Mouse (Mus musculus) kidney, postnatal 25 days (tissue): ENCODE results near the gene Myo1e.

Source experiments
- DNase-seq, 2 experiments: peaks; one replicate each; pipeline ENCODE4 v3.0.0; 2021; ENCODE audit warnings: mixed read lengths in 2 of 2

Gene Myo1e

DNA sequence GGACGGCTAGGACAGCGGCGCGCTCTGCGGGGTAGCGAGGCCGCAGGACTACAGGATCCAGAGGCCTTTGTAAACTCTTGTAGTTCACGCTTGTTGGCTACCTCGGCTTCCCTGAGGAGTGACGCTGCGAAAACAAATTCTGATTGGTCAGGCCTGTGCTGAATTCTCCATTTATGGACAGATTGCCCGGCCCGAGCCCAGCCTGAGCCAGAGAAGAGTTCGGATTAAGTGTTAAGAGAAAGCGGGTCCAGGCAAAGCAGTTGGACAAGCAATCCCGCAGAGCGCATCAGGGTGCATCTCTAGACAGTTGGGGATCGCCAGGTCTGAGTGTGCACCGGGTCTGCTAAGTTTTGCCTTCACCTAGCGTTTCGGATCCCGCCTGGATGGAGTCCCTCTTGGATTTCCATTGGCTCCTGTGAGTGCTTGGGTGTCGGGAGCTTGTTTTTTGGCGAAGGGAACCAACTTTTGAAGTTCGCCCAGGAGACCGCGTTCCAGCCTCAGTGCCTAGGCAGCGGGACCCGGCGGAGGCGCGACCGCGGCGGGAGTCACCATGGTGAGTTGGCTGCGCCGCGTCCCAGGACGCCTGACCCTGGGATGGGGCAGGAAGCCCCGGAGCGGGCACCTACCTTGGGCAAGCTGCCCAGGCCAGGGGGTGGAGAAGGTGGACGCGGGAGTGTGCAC is at the start of gene Myo1e:
Gene Myo1e (plus strand): TSS at position 200 of the 681 bp plus-strand sequence.
- peak; percentile 94 to 96 for DNase-seq

DNA sequence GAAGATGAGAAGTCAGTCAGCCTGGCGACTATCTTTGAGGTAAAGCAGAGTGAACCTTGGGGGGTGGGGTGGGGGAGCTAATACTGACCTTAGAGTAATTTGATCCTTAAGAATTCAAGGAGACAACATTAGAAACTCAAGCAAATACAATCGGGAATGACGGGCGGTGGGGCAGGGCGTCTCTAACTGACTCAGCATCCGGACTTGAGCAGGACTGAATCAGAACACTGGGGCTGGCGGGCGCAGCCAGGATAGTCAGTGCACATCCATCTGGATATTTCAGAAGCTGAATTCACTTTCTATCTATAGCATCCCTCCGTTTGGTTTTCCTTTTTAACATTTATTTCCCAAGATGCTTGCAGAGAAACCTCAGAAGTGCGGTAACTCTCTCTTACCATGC is 47.1 kb upstream of the Myo1e start:
- no peak for DNase-seq

DNA sequence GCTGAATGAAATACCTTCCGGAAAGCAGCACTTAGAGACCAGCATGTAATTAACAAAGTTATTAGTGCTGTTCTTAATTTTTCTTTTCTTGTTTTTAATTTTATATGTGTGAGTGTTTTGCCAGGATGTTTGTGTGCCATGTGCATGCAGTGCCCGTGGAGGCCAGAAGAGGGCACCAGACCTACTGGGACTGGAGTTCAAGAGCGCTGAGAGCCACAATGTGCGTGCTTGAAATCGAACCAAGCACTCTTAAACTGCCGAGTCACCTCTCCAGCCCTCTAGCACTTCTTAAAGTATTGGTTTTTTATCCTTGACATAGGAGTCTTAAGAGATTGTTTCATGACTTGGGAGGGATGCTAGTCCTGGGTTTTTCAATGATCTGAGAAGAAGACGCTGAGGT is 38.2 kb upstream of the Myo1e start:
- DNase-seq: no peak

DNA sequence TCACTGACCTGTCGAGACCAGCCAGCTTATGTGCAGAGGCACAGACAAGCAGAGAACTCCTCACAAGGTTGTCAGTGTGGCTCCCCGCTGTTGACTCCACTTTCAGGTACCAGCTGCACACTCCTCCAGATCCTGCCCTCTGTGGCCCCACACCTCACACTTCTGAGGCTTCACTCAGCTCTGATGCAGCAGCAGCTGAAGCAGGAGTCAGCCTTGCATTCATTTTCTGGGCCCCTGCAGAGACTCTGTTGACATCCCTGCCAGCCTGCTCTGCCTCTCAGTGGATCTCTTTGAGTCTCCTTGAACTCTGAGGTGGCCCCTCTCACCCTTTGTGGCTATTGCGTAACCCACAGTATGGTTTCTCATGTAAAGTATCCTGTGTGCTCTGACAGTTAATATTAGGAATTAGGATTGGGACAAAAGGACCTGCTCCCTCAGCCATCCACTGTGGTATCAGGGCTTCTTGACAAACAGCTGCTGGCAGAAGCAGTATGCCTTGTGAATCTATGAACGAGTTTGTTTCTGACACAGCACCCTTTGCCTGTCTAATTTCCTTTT is 32.8 kb upstream of the Myo1e start:
- DNase-seq: no peak

DNA sequence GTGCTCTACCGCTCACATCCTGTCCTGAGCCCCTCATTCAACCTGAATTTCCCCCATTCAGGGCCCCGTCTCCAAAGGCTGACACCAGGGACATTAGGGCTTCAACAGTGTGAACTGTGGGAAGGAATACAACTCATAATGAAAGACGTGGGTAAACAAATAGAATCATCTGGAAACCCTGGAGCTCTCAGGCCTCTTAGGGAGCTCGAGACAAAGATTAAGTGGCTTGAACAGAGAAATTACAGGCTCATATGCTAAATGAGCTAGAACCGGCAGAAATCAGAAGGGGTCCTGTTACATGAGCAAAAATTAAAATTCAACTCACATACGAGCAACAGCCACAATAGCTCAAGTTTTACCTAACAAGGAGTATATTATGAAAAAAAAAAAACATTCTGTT is 32.3 kb upstream of the Myo1e start:
- no peak for DNase-seq

DNA sequence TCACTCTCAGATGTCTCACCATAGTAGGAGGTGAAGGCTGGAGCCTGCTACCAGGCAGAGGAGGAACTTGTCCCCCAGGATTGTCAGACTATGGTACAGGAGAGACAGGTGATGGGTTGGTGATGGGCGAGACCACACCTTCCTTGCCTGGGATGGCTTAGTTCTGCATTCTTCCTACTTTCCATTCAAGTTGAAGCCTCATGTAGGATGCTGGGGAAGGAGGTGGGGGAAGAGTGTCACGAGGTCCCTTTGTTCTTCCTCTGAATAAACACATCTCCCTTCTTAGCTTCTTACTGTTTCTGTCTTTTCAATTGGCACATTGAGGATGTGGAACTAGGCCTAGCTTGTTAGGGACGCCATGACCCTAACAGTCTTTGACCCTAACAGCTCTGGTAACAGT is 30.9 kb upstream of the Myo1e start:
- DNase-seq: no peak

DNA sequence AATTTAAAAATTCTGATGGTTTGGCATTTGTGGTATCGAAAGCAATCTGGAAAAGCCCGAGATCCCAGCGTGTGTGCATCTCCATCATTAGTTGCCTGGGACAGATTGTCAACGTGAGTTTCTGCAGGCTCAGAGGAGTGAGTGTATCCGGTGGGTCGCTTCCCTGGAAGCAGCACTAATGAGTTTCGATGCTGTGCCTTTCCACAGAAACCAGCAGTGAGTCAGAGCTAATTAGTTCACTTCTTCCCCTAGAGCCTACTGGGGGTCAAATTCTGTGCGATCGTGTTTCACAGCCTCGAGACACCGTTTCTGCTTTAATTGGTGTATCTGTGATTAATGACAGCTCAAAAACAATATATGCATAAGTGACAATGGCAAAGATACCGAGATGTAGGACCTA is 25.4 kb upstream of the Myo1e start:
- DNase-seq: no peak

DNA sequence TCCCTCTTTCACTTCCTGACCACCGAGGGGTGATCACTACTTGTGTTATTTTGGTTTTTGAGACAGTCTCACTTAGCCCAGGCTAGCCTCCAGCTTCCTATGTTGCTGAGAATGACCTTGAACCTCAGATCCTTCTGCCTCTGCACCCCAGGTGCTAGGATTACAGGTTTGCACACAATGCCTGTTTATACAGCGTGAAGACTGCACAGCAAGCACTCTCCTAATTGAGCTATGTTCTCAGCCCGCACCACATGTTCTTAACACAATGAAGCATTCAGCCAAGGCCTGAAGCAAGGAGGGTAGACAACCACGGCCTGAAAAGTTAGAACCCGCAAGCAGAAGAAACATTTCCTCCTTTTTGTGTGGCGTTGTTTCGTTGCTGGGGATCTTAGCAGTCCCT is 24.5 kb upstream of the Myo1e start:
- DNase-seq: no peak

DNA sequence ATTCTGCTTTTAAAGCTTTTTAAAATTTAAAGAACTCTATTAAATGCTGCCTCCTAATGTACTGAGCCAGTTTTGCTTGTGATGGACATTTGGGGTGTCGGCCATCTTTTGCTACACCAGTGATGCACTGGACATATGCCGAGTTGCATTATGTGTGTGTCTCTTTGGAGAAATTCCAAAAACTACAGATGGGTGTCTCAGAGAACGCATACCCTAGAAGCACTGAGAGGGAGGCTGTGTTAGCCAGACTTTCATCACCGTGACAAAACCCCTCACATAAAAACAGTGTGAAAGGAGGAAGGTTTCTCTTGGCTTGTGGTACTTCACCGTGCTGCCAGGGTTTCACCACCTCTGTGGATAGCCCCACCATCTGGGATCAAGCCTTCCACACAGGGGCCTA is 14.8 kb upstream of the Myo1e start:
- no peak for DNase-seq

DNA sequence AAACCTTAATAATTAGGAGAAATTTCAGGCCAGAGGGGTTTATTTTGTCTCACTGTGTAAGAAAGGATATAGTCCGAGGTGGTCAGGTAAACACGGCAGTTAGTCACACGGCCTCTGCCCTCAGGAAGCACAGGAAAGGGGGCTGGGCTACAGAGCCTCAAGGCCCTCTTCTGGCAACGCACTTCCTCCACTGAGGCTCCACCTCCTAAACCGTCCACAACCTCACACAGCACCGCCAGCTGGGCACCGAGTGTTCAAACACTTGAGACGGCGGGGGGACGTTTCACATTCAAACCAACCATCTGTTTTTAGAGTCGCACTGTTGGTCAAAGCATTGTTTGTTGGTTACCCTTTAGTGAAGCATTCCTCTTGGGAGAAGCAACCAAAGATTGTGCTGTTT is 12.5 kb upstream of the Myo1e start:
- DNase-seq: peak in 1 of 2 experiments; percentile 36

DNA sequence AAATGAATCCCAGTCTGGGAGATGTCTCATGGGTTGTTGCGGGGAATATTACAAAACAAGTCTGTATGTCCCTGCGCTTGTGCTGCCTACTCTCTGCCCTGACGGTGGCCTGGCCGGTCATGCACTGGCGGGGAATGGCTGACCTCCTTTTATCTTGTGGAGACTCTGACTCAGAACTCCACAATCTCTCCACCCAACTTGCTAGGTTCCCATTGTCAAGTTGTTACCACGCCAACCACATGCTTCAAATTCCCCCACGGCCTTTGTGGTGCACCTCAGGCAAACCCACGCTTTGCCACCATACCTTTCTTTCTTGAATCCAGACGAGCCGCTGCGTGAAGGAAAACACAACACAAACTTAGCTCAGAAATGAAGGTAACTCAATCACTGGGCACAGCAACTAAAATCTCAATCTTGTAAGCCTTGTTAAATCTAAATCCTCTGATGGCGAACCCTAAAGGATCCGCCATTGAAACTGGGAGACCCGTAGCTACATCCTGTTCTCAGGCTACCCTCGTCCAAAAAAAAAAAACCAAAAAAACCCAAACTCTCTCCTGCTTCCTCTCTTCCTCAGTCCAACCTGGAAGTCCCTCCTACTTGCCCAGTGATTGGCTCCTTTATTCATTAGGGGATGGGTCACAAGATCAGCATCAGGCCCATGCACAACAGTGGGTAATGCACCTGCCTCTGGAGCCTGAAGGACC is 10.0 kb upstream of the Myo1e start:
- no peak for DNase-seq

DNA sequence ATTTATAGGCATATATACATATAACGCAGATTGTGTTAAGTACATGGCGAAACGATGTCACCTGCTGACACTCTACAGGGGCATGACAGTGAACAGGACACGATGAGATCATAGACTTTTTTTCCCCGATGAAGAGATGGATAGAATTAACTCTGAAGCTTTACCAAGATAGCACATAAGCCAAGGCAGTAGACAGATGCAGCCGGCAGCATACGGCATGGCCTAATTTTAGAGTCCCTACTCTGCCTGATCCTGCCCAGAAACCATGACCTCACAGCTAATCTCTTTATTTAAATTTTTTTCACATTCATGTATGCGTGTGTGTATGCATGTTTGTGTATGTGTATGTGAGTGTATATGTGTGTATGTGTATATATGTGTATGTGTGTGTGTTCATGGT is 9.2 kb upstream of the Myo1e start:
- DNase-seq: no peak

DNA sequence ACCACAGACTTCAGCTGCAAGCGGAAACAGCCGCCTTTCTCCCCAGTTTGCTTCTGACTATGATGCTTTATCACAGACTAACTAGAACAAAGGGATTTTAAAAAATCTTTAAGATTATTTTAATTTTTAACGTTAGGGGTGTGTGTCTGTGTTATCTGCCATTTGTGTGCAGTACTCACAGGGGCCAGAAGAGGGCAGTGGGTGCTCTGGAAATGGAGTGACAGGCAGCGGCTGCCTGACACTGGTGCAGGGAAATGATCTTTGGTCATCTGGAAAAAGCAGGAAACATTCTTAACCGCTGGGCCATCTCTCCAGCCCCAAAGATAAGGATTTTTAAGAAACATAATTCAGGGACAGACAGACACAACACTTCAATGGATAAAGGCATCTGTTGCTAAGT is 4.4 kb upstream of the Myo1e start:
- peak; percentile 58 to 79 for DNase-seq

DNA sequence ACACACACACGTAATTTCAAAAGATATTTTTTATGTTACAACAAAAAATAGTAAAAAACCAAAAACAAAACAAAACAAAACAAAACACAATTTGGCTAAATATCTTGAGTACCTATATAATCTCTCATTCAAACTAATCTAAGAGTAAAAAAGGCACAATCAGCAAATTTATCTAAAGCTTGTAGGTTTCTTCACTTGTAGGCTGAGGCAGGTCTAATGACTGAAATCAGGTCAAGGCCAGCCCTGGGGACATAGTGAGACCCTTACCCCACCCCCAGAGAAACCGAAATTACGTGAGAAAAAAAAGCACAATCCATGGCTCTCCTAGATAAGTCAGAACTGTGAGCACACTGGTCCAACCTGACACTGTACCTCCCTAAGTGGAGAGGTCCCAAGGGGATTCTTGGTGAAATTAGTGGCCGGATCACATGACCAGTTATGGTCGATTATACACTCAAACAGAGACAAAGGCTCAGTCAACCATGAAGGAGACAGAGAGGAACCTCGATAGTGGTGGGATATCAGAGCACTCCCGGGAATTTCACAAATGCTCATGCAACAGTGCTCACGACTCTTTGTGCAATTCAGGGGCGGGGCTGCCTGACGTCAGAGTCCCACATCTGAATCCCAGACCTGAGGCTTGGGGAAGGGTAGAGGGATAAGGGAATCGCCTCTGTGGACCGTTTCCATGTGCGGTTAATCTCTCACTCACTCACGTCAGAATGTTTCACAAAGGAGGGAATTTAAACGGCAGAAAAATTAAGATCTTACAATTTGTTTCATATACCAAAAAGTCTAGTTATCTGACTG is 3.7 kb upstream of the Myo1e start:
- no peak for DNase-seq

DNA sequence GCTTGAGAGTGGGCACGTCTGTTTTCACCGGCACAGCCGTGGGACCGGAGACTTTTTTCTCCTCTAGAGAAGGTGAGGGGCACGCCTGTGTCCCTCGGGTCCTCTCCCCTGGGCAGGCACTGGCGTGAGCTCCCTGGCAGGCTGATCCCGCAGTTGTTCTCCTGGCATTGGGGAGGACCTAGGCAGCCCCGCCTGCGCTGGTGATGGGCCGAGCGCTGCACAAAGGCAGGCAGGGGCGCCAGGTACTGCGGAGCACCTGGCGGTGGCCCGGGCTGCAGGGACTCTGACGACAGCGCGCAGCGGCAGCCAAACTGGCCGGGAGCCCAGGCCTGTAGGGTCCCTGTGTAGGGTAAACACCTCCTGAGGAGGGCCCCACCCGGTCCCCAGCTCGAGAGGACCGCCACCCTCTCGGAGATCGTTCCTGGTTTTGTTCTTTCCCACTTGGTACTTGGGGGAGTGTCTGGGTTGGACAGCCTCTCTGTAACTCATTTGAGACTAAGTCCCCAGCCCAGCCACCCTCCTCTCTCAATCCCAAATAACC is 901 bp downstream of the Myo1e start:
- peak; percentile 60 to 78 for DNase-seq

DNA sequence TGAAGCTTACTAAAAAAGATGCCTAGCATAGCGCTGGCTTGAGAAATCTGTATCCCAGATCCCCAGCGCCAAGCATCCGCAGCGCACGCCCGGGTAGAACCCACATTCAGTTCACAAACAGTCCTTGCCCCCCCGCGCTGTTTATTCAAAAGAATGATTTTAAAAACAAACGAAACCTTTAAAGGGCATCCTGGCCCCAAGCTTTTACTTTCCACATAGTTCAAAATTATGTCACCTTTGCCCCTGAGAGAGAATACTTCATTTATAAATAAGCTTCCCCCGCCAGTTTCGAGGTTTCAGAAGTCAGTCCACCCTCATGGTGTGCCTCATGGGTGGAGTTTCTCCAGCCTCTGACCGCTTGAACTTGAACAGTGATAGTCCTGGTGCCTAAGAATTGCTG is 1.6 kb downstream of the Myo1e start:
- DNase-seq: peak in 1 of 2 experiments; percentile 35

DNA sequence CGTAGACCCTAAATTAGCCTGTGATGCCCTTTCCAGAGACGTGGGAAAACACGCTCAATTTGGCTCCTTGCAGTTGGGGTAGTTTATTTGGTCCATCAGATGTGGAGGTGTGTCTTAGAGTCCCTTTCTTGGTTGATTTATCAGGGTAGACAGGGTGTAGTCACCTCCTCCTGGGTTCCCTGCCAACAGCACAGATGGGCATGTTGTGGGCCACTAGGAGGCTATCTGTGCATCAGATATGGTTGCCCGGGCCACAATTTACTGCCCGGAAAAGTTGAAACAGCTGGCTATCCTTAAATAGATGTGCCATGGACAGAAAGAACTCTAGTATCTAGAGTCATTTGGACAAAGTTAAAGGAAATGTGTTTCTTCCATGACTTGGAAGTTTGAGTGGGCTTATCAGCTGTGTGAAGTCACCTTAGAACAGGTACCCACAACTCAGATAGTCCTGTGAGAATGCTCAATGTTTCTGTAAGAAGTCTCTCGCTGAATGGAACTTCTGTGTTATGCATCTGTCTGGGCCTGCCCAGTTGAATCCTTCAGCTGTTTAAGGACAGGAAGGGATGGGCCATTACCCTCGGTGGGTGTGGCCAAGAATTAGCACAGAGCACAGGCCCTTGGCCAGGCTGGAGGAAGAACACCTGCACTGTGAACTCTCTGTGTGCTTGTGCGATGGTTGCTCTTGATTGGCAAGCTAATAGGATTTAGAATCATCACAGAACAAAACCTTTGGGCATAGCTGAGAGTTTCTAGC is 2.3 kb downstream of the Myo1e start:
- DNase-seq: peak; percentile 67 to 81

DNA sequence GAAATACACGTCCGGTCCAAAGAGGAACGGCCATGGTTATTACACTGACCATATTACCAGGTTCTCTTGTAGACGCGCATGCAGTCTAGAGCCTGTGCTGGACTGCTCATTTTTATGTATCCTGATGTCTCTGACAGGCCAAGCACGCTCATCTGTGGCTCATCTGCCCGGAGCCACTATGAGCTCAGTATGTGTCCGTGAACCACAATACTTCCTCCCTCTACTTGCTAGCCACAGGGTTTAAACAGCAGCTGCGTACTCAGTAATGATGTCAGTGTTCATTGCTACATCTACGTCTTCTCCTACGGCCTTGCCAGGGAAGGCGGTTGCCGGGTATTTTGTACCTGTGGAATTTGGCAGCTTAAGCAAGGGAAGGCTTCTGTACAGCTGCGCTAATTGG is 4.5 kb downstream of the Myo1e start:
- DNase-seq: no peak

DNA sequence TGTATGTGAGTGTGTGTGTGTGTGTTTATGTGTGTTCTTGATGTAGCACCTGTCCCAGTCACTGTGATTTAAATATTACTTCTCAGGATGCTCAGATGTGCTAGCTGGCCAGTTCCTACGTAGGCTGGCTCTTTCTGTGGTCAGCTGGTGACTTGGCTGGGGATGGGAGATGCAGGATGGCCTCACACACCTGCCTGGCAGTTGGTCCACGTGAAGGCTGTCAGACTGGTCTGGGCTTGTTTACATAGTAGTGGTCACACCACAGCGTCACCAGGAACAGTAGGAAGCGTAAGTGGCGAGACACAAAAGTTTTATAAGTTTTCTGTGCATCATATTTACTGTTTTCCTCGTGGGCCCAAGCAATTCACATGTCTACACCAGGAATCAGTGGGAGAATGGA is 9.4 kb downstream of the Myo1e start:
- DNase-seq: no peak

DNA sequence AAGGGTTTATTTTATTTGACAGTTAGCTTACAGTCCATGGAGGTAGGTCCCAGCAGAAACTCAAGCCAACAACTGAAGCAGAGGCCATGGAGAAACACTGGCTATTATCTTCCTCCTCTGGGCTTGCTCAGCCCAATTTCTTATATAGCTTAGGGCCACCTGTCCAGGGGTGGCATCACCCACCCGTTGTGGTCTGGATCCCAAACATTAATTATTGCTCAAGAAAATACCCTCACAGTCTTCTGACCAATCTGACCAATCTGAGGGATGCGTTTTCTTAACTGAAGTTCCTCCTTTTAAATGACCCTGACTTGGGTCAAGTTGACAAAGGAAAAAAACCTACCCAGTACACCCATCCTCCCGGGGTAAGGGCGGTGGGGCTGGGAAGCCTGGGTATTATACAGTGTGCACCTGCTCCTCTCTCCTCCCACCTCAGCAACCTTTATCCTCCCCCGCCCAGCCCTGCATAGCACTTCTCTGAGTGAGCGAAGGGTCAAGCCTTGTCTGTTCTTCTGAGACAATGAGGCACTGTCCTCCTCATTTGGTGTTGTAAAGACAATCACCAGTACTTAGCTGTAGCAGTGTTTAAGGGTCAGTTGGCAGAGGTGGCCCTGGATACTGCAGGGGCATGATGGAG is 12.3 kb downstream of the Myo1e start:
- no peak for DNase-seq

DNA sequence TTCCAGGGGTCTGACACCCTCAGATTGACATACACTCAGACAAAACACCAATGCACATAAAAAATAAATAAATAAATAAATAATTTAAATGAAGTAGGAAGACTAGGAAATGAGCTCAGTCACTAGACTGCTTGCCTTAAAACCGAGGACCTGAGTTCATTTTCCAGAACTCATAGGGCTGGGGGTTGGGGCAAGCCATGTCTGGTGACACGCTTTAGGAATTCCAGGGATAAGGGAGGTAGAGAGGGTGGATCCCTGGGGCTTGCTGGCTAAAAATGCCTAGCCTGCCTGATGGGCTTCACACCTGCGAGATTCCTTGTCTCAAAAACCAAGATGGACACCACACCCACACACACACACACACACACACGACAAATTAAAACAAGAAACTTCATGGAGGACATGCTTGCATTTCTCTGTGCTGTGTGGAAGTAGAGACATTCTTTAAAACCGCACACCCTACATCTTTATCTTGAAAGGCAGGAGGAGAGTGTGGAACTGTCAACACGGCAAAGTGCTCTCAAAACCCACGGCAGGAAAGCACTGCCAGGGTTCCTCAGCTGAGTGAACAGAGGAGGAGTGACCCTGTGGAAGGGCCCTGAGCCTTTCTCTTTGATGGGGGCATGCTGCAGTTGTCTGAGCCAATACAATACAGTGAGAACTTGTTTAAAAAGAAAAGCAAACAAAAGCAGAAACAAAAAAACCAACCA is 13.5 kb downstream of the Myo1e start:
- DNase-seq: no peak
